Mouse (Mus musculus) retina, postnatal 7 days (tissue): Measurements from ENCODE around the gene Nrap.

Experiments
- DNase-seq: peaks from one replicate; pipeline ENCODE4 v3.0.0-alpha.2; 2012; ENCODE audit warnings: low read depth, low spot score

Gene Nrap

DNA sequence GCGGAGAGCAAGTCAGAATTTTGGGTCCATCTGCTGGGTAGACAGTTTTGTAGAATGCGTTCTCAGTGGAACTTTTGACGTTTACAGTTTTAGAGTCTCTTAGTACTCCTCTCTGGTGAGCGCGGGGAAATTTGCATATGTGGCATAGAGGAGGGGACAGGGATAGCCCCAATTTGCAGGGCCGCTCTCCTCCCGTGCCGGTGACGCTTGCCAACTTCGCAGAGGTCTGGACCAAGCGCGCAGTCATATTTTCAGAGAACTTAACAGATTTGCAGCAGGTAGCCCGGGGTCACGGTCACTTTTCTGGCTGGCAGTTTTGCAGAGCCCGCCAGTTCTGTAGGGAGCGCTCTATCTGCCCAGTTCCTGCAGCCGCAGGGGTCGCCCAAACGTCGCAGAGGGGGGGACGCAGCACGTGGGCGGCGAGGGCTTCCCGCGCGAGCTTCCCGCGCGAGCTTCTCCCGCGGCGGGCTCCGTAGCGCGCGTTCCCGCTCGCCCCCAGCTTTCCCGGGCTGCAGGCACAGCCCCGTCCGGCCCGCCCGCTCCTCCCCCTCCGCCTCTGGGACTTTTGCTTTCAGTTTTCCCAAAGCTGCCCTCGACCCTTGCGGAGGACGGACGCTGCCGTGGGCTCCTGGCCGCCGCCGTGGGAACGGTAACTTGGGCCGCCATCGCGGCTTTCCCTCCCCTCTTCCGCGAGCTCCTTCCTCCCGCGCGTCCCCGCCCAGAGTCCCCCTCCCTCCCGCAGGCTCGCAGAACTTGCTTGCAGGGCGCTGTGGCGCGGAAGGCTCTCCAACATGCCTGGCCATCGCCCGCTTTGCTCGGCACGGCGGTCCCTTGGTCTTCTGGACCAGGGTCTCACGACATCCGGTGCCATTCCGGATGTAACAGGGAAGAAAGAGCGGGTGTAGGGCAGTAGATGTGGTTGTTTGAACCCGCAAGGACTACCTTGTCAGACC is 7.1 kb upstream of the Nrap start, which contains the start of gene Casp7:
Casp7 (plus strand) TSS at position 461 of the 953 bp plus-strand sequence.
- DNase-seq: peak; percentile 33

- DNase-seq: no peak
Measured at GRCm38 (mm10) chr19:56396227-56396626, 6.4 kb upstream of the Nrap start.

GRCm38 (mm10) chr19:56395183-56395935 is 5.5 kb upstream of the Nrap start:
- no peak for DNase-seq

- DNase-seq: no peak
Measured at GRCm38 (mm10) chr19:56393311-56393866, 3.6 kb upstream of the Nrap start.

DNA sequence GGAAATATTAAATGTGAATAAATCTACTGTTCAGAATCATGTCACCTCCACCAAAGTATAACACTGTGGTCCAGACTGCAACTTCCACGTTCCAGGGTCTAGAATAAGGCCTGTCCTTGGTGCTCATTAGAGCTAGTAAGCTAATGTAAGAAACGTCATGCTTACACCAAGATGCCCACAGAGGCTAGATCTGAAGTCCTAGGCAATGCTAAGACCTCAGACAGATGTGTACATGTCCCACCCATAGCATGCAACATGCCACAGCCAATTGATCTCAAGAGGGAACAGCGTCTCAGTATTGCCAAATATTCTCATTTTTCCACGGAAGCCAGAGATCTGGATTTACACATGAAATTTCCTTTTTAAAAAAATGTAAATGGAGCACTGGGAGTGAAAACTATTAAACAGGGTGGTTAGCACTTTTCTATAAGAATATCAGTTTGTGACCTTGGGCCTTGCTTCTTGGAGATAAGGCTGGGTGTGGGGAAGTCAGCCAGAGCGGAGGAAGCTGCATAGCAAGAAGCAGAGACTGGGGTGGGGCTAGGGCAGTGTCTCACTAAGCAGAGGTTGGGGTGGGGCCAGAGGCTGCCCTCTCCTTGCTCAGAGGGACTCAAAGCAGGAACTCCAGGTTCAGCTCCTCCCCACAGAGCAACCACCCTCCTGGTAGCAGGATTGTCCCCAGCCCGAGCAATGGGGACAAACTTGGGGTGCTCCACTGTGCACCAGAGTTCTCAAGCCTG is 1.6 kb upstream of the Nrap start:
- DNase-seq: no peak

DNA sequence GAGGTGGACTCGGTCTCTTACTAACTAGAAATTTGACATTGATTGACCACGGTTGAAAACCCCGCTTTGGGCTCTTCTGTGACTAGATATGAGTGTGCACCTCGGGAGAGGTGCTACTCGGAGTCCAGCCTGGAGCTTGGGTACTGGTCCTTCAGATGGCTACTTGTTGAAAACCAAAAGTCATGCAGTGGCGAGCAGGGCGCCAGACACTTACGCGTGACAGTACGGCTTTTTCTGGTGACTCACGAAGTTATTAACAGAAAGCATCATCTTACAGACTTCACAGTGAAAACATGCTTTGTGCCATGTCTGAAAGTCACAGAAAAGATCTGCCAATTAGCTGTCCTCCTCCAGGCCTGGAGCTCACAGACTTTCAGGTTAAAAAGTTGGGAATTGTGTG is 661 bp downstream of the Nrap start:
- DNase-seq: no peak

GRCm38 (mm10) chr19:56387726-56388302 is 2.0 kb downstream of the Nrap start:
- DNase-seq: no peak

DNA sequence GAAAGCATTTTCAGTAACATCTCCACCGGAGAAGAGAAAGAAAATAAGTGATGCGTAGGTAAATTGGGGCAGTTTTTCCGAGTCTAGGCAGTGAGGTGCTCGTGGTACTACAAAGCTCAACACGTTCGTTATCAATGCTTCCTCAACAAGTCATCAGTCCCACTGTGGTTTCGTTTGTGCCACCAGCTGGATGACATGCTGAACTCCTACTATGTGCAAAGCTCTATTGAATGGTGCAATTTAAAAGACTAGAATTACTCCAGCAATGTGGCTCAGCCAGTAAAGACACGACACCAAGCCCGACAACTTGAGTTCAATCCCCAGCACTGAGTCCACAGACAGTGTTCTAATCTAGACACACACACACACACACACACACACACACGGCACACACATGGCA is 3.7 kb downstream of the Nrap start:
- no peak for DNase-seq

GRCm38 (mm10) chr19:56385546-56385945 is 4.3 kb downstream of the Nrap start:
- no peak for DNase-seq

- no peak for DNase-seq
Measured at GRCm38 (mm10) chr19:56381407-56381806, 8.4 kb downstream of the Nrap start.

DNA sequence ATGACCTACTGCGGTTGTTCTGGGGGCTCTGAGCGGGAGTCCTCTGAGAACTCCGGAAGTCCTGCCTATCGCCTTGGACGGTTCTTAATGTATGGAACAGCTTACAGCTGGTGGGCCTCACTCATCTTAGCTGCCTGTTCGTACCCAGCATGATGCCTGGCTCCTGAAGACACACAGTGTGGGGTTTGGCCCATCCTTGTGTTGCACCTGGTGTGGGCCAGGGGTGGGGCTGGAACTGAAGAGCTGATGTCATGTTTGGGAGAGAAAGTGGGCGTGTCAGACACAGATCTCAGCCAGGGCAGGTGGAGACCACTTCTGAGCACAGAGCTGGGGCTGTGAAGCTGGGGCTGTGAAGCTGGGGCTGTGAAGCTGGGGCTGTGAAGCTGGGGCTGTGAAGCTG is 9.5 kb downstream of the Nrap start:
- no peak for DNase-seq

GRCm38 (mm10) chr19:56378554-56379172 is 11.2 kb downstream of the Nrap start:
- no peak for DNase-seq

DNA sequence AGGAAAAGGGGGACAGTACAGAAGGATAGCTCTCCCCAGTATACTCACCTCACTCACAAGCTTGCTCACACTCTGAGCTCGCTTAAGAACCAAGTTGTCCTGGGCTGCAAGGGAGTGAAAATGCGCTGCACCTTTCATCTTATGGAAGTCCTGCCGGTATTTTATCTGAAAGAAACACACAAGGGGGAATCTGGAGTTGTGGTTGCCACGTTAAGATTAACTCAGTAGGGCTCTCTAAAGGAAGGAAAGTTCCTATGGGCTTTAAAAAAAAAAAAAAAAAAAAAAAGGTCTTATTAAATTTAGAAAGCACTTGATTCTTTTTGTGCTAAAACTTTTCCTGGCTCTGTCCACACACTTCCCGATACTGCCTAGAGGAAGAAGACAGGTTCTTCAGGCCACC is 11.8 kb downstream of the Nrap start:
- DNase-seq: no peak

DNA sequence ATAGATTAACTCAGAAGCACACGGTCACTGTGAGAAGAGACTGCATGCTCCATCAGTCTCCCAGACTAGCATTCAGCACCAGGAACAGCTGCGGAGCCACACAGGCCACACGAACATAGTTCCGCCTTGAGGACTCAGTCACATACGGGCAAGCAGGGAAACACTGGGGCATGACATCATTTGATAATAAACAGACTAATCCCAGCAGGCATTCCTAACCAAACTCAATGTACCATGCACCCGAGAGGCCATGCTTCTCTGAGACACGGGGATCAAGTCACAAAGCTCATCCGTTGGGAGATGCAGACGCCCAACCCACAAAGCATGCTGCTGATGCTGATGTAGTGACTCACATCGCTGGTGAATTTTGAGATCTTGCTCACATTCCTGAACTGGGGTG is 15.8 kb downstream of the Nrap start:
- no peak for DNase-seq

- DNase-seq: no peak
Measured at GRCm38 (mm10) chr19:56373246-56373645, 16.6 kb downstream of the Nrap start.

DNA sequence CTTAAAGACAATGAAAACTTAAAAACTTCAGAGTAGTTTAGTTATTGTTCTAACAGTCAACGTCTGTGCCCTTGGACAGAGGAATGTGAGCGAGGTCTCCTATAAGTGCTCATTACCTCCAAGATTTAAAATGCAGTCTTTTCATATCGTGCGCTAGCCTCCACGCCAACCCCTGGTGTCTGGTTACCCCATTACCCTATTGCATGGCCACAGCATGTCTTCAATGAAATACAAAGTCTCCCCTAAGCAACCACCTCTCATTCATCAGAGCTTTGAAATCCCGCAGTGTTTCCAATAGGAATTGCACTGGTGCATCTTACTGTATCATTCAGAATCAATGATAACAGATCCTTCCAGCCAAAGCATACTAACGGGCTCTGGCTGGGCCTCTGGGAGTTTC is 17.6 kb downstream of the Nrap start:
- no peak for DNase-seq

DNA sequence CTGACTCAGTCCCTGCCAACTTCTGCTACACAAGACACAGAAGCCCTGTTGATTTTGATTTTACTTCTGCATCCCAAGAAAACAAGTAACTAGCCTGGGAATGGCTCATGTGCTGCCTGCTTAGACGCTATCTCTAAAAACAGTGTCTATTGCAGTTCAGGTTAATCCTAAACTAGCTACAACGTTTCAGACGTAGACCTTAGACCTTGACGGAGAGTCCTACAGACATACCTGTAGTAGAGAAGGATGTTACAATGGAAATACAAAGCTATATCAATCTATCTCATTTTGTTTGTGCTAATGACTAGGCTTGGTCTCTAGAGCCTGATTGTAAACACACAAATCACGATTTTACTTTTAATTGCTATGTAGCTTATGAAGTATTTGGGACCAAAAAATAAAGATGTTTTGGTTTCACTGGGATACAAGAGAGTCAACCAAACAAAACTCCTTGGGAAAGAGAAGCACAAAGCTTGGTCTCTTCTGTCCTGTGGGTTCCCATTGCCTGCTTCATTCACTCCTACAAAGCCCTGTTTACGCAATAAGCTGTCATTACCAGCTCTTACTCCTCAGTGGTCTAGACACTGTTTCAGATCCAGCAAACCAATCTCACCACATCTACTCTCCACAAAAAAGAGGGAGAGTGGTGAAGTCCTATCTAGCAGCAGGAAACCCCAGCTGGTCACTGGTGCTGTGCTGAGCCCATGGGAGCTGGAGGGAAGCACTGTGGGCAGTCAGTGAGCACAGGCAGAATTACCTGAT is 19.3 kb downstream of the Nrap start:
- DNase-seq: no peak

- DNase-seq: no peak
Measured at GRCm38 (mm10) chr19:56368912-56369311, 20.9 kb downstream of the Nrap start.

- no peak for DNase-seq
Measured at GRCm38 (mm10) chr19:56367778-56368177, 22.1 kb downstream of the Nrap start.

DNA sequence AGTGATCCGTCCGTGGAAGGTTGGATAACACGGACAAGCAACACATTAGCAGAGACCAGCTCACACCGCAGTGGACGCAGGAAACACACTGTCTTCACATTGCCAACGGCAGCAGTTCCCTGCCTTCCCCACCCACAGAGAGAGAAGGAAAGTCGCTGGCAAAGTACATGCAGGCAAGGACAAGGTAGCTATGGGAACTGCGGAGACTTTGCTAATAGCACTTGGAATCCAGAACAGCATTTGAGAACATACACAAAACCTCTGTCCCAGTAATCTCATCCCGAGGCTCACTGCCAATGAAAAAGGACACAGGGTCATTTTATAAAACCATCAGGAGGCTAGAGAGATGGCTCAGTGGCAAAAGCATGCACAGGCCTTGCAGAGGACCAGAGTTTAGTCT is 23.2 kb downstream of the Nrap start:
- no peak for DNase-seq
